Mouse (Mus musculus): ENCODE measurements around the gene Tgfbr3. TPM values are rescaled to one million over a fixed set of nuclear protein-coding genes. Genes with fewer than 3 reads are reported as not detected.

Gene Tgfbr3
- polyA plus RNA-seq, 1 experiment from 2014 or later = 6.6 TPM

DNA sequence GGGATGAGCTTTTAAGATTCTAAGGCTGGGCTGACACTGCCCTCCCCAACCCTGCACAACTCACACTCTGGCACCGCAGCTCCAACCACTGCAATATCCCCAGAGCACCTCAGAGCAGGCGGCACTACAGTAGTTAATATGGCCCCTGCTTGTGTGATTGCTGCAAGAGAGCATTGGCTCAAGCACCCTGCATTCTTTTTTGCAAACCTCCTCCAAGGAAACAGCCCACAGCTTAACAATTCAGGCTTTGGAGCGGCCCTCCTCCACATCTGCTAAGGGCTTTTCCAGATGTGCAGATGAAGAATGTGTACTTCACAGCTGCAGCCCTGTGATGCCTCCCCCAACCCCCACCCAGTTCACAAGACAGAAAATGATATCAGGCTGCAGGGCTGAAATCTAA, 138.1 kb downstream of the Tgfbr3 start:
- ATAC-seq (ENCODE audit: low FRiP score) = no peak
- 48% methylated on average over 3 of the region's 3 CpGs for WGBS
- H3K4me2 ChIP-seq = no peak overlapping the region
- peaks cover 18% of the 10 kb centered on the region for H3K4me1 ChIP-seq
- H3K27me3 ChIP-seq (replicated peaks) = no peaks in the 10 kb centered on the region; the same call in 1 of the 2 replicates
- no peak overlapping the region for H3K9ac ChIP-seq (replicated peaks)
- no peaks in the 10 kb centered on the region for H3K36me3 ChIP-seq
- H3K4me3 ChIP-seq (replicated peaks) = no peak overlapping the region
- H3K27ac ChIP-seq (replicated peaks) = no peak overlapping the region
- H3K9me3 ChIP-seq (replicated peaks) = no peaks in the 10 kb centered on the region

DNA sequence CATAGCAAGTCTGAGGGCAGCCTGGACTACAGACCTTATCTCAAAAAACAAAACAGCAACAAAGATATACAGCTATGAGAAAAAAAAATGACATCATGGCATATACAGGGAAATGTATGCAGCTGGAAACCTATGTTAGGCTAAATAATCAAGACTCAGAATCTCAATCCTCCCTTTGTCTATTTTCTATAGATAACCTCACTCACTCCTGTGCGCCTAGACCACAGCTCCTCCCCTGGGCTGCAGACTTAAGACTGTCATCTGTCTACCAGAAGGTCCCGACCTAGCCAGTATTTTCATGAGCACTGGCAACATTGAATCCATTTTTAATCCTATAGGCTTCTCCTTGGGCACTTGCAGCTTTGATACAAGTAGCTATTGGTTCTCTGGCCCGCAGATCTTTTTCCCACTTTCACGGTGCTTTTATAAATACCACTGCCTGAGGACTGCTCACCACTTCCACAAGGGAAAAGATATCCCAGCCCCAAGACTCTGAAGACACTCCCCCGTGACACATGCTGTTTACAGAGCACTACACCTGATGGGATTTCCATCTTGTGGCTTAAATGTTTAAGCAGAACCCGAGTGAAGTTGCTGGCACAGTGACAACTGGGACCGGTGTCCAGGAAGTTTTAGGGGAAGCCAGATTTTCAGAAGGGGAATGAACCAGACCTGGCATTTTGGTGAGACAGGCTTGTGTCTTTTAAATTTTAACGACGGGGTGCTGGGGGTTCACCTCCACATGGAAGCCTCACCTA, 138.7 kb downstream of the Tgfbr3 start:
- Histone ChIP-seq H3K4me1 (peaks cover 18% of the 10 kb centered on the region), H3K9ac (replicated peaks) (no peak overlapping the region), H3K27me3 (replicated peaks) (no peaks in the 10 kb centered on the region; the same call in 1 of the 2 replicates), H3K27ac (replicated peaks) (no peak overlapping the region), H3K9me3 (replicated peaks) (no peaks in the 10 kb centered on the region), H3K36me3 (no peaks in the 10 kb centered on the region), H3K4me2 (no peak overlapping the region), H3K4me3 (replicated peaks) (no peak overlapping the region)
- ATAC-seq (ENCODE audit: low FRiP score) = no peak
- 66% methylated on average over 9 of the region's 9 CpGs for WGBS

GRCm38 (mm10) chr5:107147951-107148766, 141.3 kb downstream of the Tgfbr3 start:
- no peak overlapping the region for H3K4me2 ChIP-seq
- H3K27me3 ChIP-seq (replicated peaks) = no peaks in the 10 kb centered on the region; the same call in 1 of the 2 replicates
- H3K4me3 ChIP-seq (replicated peaks) = no peak overlapping the region
- peak; percentile 34; the same call in 1 of the 2 replicates for ATAC-seq (ENCODE audit: low FRiP score)
- H3K36me3 ChIP-seq = no peaks in the 10 kb centered on the region
- no peak overlapping the region for H3K27ac ChIP-seq (replicated peaks)
- WGBS = 26% methylated on average over 13 of the region's 13 CpGs
- peaks cover 27% of the 10 kb centered on the region for H3K4me1 ChIP-seq
- no peak overlapping the region for H3K9ac ChIP-seq (replicated peaks)
- H3K9me3 ChIP-seq (replicated peaks) = no peaks in the 10 kb centered on the region

DNA sequence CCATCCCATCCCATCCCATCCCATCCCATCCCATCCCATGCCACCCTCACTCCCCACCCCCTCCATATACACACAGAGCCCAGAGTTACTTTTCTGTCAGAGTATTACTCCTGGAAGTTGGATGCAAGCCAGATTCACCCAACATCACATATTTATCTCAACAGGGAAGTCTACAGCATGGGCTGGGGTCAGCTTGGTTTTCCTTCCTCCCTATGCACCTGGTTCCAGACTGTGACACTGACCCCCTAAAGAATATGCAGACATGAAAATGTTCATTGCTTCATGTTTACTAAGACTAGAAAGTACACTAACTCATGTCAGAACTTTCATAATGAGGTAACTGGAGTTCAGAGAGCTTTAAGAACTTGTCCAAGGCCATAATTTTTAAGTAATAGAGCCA, 142.0 kb downstream of the Tgfbr3 start:
- Histone ChIP-seq H3K4me3 (replicated peaks) (no peak overlapping the region), H3K4me1 (peaks cover 27% of the 10 kb centered on the region), H3K36me3 (no peaks in the 10 kb centered on the region), H3K9ac (replicated peaks) (no peak overlapping the region), H3K27ac (replicated peaks) (no peak overlapping the region), H3K27me3 (replicated peaks) (no peaks in the 10 kb centered on the region; the same call in 1 of the 2 replicates), H3K9me3 (replicated peaks) (no peaks in the 10 kb centered on the region), H3K4me2 (no peak overlapping the region)
- no peak for ATAC-seq (ENCODE audit: low FRiP score)

DNA sequence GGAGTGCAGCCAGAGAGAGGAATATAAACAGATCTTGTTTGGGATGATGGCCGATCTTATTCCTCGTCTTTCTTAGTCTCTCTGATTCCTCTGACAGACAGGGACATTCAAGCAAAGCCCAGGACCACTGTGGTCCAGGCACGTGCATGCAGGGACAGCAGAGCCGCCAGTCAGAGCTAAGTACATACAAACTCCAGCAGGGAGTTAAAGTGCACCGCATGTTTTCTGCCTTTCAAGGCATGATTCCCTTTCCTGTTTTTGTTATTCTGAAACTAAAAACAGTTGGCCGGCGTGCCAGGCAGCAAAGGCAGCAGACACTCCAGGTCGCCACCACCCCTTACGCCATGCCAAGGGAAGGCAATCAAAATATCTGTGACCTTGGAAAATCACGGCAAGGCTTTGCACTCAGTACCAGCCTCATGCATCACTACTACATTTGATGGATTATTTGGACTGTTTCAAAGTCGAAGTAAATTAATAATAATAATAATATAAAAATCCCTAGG, 143.3 kb downstream of the Tgfbr3 start:
- Histone ChIP-seq H3K9me3 (replicated peaks) (no peaks in the 10 kb centered on the region), H3K4me1 (peaks cover 21% of the 10 kb centered on the region), H3K27ac (replicated peaks) (no peak overlapping the region), H3K9ac (replicated peaks) (no peak overlapping the region), H3K36me3 (no peaks in the 10 kb centered on the region), H3K27me3 (replicated peaks) (no peaks in the 10 kb centered on the region; the same call in 1 of the 2 replicates), H3K4me3 (replicated peaks) (no peak overlapping the region), H3K4me2 (no peak overlapping the region)
- 73% methylated on average over 11 of the region's 11 CpGs for WGBS
- ATAC-seq (ENCODE audit: low FRiP score) = no peak

DNA sequence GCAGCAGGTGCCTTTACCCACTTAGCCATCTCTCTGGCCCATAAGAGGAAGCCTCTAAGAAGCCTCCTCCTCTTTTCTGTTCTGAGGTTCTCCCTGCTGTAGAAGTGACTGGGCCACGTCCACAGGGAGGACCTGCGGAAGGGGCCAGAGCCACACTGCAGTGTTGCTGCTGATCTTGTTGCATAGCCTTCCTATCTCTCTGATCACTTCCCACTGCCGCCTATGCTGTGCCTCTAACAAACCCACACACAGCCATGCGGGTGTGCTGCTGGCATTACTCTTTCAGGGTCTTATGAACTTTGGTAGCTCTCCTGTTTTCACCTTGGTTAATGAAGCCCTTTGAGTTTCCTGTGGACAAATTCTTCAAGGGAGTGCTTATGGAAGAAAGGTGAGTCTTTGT, 144.3 kb downstream of the Tgfbr3 start:
- Histone ChIP-seq H3K4me3 (replicated peaks) (no peak overlapping the region), H3K9me3 (replicated peaks) (no peaks in the 10 kb centered on the region), H3K4me1 (peaks cover 15% of the 10 kb centered on the region), H3K27ac (replicated peaks) (no peak overlapping the region), H3K4me2 (no peak overlapping the region), H3K9ac (replicated peaks) (no peak overlapping the region), H3K36me3 (no peaks in the 10 kb centered on the region), H3K27me3 (replicated peaks) (no peaks in the 10 kb centered on the region; the same call in 1 of the 2 replicates)
- WGBS = 94% methylated on average over 4 of the region's 4 CpGs
- no peak for ATAC-seq (ENCODE audit: low FRiP score)

- Histone ChIP-seq H3K27ac (replicated peaks) (no peak overlapping the region), H3K9me3 (replicated peaks) (no peaks in the 10 kb centered on the region), H3K4me1 (peaks cover 15% of the 10 kb centered on the region), H3K4me2 (no peak overlapping the region), H3K27me3 (replicated peaks) (no peaks in the 10 kb centered on the region; the same call in 1 of the 2 replicates), H3K9ac (replicated peaks) (no peak overlapping the region), H3K36me3 (no peaks in the 10 kb centered on the region), H3K4me3 (replicated peaks) (no peak overlapping the region)
- 19% methylated on average over 9 of the region's 9 CpGs for WGBS
- ATAC-seq (ENCODE audit: low FRiP score) = no peak
These were observed 145.1 kb downstream of the Tgfbr3 start for GRCm38 (mm10) chr5:107144263-107144843.

DNA sequence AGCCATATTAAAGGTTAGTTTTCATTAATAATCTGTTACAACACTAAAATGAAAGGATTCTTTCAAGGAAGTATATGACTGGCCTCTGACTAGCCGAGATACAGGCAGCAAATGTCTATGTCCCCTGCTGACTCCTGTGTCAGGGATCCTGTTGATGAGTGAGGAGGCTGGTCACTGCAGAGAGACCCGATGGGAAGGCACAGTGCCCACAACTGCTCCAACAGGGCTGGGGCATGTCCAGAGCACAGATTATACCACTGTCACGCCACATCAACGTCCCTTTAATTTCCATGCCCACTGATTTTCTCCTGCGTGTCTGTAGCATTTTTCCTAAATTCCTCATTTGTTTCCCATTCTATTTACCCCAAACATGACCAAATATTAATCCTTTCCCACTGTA, 146.0 kb downstream of the Tgfbr3 start:
- no peak overlapping the region for H3K4me2 ChIP-seq
- H3K4me1 ChIP-seq = peaks cover 14% of the 10 kb centered on the region
- 79% methylated on average over 5 of the region's 5 CpGs for WGBS
- H3K4me3 ChIP-seq (replicated peaks) = no peak overlapping the region
- no peak overlapping the region for H3K9ac ChIP-seq (replicated peaks)
- no peak overlapping the region for H3K27ac ChIP-seq (replicated peaks)
- H3K9me3 ChIP-seq (replicated peaks) = no peaks in the 10 kb centered on the region
- H3K27me3 ChIP-seq (replicated peaks) = no peaks in the 10 kb centered on the region; the same call in 1 of the 2 replicates
- no peaks in the 10 kb centered on the region for H3K36me3 ChIP-seq
- ATAC-seq (ENCODE audit: low FRiP score) = no peak

DNA sequence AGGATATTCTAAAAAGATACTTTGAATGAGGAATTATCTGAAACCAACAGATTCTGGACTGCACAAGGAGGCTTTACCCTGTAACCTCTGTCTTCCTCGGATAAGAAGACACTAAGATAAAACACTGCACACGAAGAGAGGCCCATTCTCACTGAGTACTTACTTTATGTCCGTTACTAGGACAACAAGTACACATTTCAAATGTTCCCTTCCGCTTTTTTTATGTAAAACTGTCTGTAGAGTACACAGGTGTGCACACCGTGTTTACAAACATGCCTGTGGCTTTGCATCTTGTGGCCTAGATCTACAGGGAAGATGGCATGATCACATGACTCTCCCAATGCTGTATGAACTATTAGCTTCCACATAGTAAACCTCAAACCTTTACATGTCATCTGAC, 146.6 kb downstream of the Tgfbr3 start:
- Histone ChIP-seq H3K36me3 (no peaks in the 10 kb centered on the region), H3K27ac (replicated peaks) (no peak overlapping the region), H3K4me2 (no peak overlapping the region), H3K4me1 (peaks cover 9% of the 10 kb centered on the region; the same call in 1 of the 2 replicates), H3K4me3 (replicated peaks) (no peak overlapping the region), H3K9me3 (replicated peaks) (no peaks in the 10 kb centered on the region), H3K9ac (replicated peaks) (no peak overlapping the region), H3K27me3 (replicated peaks) (no peaks in the 10 kb centered on the region; the same call in 1 of the 2 replicates)
- WGBS = 88% methylated on average over 5 of the region's 5 CpGs
- no peak for ATAC-seq (ENCODE audit: low FRiP score)

DNA sequence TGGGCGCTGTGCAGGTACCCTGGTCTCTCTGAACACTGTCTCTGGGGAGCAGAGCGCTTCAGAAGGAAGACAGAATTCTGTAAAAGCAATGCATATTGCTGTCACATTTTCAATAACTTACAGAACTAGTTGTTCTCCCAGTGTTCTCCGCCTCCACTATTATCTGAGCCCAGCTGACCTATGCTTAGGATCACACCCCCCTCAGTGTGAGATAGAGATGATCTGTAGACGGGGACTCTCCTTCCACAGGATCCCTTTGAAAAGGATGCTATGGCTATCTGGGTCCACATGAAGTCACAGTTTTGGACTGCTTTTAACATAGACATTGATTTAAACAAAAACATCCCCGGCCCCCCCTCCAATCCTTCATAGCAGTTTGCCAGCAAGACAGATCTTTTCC, 148.1 kb downstream of the Tgfbr3 start:
- Histone ChIP-seq H3K4me3 (replicated peaks) (no peak overlapping the region), H3K36me3 (no peaks in the 10 kb centered on the region), H3K27me3 (replicated peaks) (no peaks in the 10 kb centered on the region; the same call in 1 of the 2 replicates), H3K4me1 (peaks cover 9% of the 10 kb centered on the region; the same call in 1 of the 2 replicates), H3K9me3 (replicated peaks) (no peaks in the 10 kb centered on the region), H3K9ac (replicated peaks) (no peak overlapping the region), H3K27ac (replicated peaks) (no peak overlapping the region), H3K4me2 (no peak overlapping the region)
- ATAC-seq (ENCODE audit: low FRiP score) = no peak
- WGBS = 82% methylated on average over 5 of the region's 5 CpGs

- Histone ChIP-seq H3K9me3 (replicated peaks) (no peaks in the 10 kb centered on the region), H3K9ac (replicated peaks) (no peak overlapping the region), H3K4me1 (peaks cover 9% of the 10 kb centered on the region; the same call in 1 of the 2 replicates), H3K4me3 (replicated peaks) (no peak overlapping the region), H3K4me2 (no peak overlapping the region), H3K27me3 (replicated peaks) (no peaks in the 10 kb centered on the region), H3K36me3 (no peaks in the 10 kb centered on the region), H3K27ac (replicated peaks) (no peak overlapping the region)
- no peak for ATAC-seq (ENCODE audit: low FRiP score)
- 67% methylated on average over 11 of the region's 11 CpGs for WGBS
These were observed 149.4 kb downstream of the Tgfbr3 start for GRCm38 (mm10) chr5:107139800-107140651.

Measured in neural tube, embryonic 15.5 days (tissue).